Mouse (Mus musculus) neural tube, embryonic 11.5 days (tissue): ENCODE data around the gene Snx3. TPM values are rescaled to one million over a fixed set of nuclear protein-coding genes. Genes with fewer than 3 reads are reported as not detected.

Source experiments
- ATAC-seq: fragments of 200-750 bp; cut with Nextera tagmentation; 2 replicates; pipeline ENCODE4 v1.8.0; 2017; ENCODE audit warnings: moderate number of reproducible peaks, mild to moderate bottlenecking, moderate TSS enrichment, moderate library complexity; ENCODE audit not compliant: insufficient read depth, low FRiP score, low TSS enrichment
- DNase-seq: peaks from one replicate; pipeline ENCODE4 v3.0.0-alpha.2; 2015; ENCODE audit warnings: low spot score
- H3K27ac ChIP-seq: fragments of 300-500 bp; sonication (generic); 2 replicates; pipeline ENCODE4 v1.5.1; 2014; ENCODE audit warnings: low read depth, mild to moderate bottlenecking, low read length
- H3K27me3 ChIP-seq: fragments of 300-500 bp; sonication (generic); 2 replicates; pipeline ENCODE4 v1.6.1; 2014; ENCODE audit warnings: mild to moderate bottlenecking, low read length, mixed read lengths; ENCODE audit not compliant: control insufficient read depth, insufficient read depth
- H3K36me3 ChIP-seq: fragments of 300-500 bp; sonication (generic); 2 replicates; pipeline ENCODE4 v1.6.1; 2014; ENCODE audit warnings: mild to moderate bottlenecking, low read length, moderate library complexity, mixed read lengths; ENCODE audit not compliant: control insufficient read depth, insufficient read depth
- H3K4me1 ChIP-seq: fragments of 300-500 bp; sonication (generic); 2 replicates; pipeline ENCODE4 v1.6.1; 2014; ENCODE audit warnings: low read length, mixed read lengths; ENCODE audit not compliant: control insufficient read depth, insufficient read depth
- H3K4me2 ChIP-seq: fragments of 300-500 bp; sonication (generic); 2 replicates; pipeline ENCODE4 v1.6.1; 2014; ENCODE audit warnings: low read depth, mild to moderate bottlenecking, moderate library complexity
- H3K4me3 ChIP-seq: fragments of 300-500 bp; sonication (generic); 2 replicates; pipeline ENCODE4 v1.5.1; 2014; ENCODE audit warnings: low read depth, low read length
- H3K9ac ChIP-seq: fragments of 300-500 bp; sonication (generic); 2 replicates; pipeline ENCODE4 v1.6.1; 2014; ENCODE audit warnings: mild to moderate bottlenecking, low read length
- H3K9me3 ChIP-seq: fragments of 300-500 bp; sonication (generic); 2 replicates; pipeline ENCODE4 v1.6.1; 2016; ENCODE audit warnings: low read length; ENCODE audit not compliant: control insufficient read depth
- WGBS: fragments of 180-500 bp; shearing (Covaris S2); extraction: QIAGEN DNeasy Blood & Tissue Kit; methylation state at CpG from one replicate; pipeline ENCODE4 v1.1.7; 2014; 5-methylcytosine and 5-hydroxymethylcytosine counted together
- polyA plus RNA-seq: library from polyadenylated mRNA; unstranded; fragments of >200 nt; fragmentation: Nextera tagmentation; extraction: Ambion mirVana; gene quantifications from 2 replicates; pipeline ENCODE4 v1.2.1, GENCODE M21; 2014

Gene Snx3
- polyA plus RNA-seq, 1 experiment from 2014 or later = 226 TPM

DNA sequence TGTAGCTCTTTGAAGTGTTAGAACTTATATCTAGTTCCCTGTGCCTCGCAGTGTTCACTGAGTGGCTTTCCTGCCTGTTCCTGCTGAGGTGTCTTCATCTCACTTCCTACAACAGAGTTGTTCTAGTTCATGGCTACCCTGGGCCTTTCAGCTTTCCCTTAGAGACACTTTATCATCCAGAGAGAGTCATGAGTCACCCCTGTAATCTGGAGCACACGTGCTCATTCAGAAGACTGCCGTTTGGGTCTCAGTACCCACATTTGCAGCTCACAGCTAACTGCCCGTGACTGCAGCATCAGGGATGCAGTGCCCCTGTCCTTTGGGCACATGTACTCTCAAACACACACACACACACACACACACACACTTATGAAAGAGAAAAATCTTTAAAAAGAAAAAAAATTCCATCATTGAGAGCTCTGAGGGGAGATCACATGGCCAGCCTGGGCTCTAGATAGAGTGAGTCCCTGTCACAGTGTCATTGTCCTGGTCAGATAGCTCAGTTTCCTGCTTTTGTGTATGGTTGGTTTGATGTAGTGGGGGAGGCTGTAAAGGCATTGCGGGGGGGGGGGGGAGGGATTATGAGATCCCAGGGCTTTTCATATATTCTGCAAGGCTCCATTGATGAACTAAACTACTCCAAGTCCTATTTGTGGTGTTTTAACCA is 19.6 kb downstream of the Snx3 start:
- H3K9me3 ChIP-seq = no peaks in the 10 kb centered on the region
- no peak for ATAC-seq
- no peak overlapping the region for H3K4me3 ChIP-seq
- H3K4me1 ChIP-seq = no peaks in the 10 kb centered on the region
- DNase-seq = no peak
- no peak overlapping the region for H3K27ac ChIP-seq
- no peak overlapping the region for H3K4me2 ChIP-seq
- H3K27me3 ChIP-seq = no peaks in the 10 kb centered on the region
- WGBS = 69% methylated on average over 5 of the region's 5 CpGs
- no peaks in the 10 kb centered on the region for H3K36me3 ChIP-seq
- H3K9ac ChIP-seq = no peak overlapping the region

DNA sequence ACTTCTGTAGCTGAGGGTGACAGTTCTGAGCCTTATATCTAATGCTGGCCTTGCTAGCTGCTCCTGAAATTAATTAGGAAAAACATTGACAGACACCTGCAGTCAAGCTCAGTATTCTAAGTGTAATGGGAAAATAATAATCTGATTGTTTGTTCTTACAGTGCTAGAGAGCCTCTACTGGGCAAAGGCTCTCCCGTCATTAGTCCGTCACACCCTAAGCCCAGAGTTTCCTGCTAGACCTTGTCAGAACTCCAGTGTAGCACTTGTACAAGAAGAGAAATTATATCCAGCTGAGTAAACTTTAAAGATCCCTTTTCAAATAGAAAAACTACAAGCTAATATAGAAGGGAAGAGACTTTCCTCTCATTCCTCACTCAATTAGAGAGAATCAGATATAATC is 21.1 kb downstream of the Snx3 start:
- Histone ChIP-seq H3K9me3 (no peaks in the 10 kb centered on the region), H3K27ac (no peak overlapping the region), H3K9ac (no peak overlapping the region), H3K36me3 (no peaks in the 10 kb centered on the region), H3K4me3 (no peak overlapping the region), H3K4me2 (no peak overlapping the region), H3K27me3 (no peaks in the 10 kb centered on the region), H3K4me1 (no peaks in the 10 kb centered on the region)
- no peak for ATAC-seq
- no peak for DNase-seq
- 69% methylated on average over 2 of the region's 2 CpGs for WGBS

DNA sequence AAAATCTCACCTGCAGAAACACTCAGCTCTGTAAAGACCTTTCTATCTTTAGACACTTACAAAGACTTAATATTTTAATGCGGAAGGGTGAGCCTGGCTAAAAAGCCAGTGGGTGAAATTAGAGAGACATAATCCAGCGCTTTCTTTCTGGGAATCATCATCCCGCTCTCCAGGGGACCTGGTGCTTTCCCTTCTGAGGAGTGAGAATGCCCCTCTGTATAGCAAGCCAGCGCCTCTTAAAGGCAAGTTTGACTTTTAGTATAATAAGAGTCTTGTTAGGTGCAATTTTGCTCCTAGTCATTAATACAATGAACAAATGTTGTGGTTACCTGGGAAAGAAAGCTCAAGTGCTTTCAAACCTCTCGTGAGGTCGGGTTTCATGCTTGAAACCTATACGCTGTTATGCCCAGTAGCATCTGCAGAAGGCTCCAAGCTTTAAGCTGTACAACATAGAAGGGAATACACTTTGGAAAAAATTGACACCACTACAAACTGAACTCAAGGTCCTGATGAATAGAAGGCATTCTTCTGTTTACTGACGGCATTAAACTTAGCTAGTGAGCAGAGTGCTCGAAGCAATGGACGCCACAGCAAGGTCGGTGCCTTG is 21.8 kb downstream of the Snx3 start:
- no peak overlapping the region for H3K27ac ChIP-seq
- H3K4me3 ChIP-seq = no peak overlapping the region
- H3K27me3 ChIP-seq = no peaks in the 10 kb centered on the region
- H3K9me3 ChIP-seq = no peaks in the 10 kb centered on the region
- H3K4me1 ChIP-seq = no peaks in the 10 kb centered on the region
- H3K36me3 ChIP-seq = no peaks in the 10 kb centered on the region
- DNase-seq (no peak), ATAC-seq (no peak)
- WGBS = 80% methylated on average over 11 of the region's 11 CpGs
- H3K9ac ChIP-seq = no peak overlapping the region
- H3K4me2 ChIP-seq = no peak overlapping the region

DNA sequence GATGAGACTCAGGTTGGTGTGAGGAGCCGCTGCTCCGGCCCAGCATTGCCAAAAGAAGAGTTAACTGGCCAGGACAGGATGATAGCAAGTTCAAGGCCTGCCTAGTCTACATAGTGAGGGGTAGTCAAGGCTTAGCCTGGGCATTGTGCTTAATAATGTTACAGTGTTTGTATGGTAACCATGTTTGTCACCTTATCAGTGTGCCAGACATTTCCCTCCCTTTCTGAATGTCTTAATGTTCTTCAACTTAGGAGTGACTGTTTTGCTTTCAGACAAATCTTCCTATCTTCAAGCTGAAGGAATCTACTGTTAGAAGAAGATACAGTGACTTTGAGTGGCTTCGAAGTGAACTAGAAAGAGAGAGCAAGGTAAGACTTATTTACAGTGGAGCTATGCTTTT is 23.9 kb downstream of the Snx3 start:
- no peaks in the 10 kb centered on the region for H3K36me3 ChIP-seq
- no peak overlapping the region for H3K9ac ChIP-seq
- H3K4me1 ChIP-seq = no peaks in the 10 kb centered on the region
- no peak overlapping the region for H3K27ac ChIP-seq
- DNase-seq (no peak), ATAC-seq (no peak)
- H3K4me3 ChIP-seq = no peak overlapping the region
- H3K27me3 ChIP-seq = no peaks in the 10 kb centered on the region
- H3K4me2 ChIP-seq = no peak overlapping the region
- 98% methylated on average over 3 of the region's 3 CpGs for WGBS
- H3K9me3 ChIP-seq = no peaks in the 10 kb centered on the region

DNA sequence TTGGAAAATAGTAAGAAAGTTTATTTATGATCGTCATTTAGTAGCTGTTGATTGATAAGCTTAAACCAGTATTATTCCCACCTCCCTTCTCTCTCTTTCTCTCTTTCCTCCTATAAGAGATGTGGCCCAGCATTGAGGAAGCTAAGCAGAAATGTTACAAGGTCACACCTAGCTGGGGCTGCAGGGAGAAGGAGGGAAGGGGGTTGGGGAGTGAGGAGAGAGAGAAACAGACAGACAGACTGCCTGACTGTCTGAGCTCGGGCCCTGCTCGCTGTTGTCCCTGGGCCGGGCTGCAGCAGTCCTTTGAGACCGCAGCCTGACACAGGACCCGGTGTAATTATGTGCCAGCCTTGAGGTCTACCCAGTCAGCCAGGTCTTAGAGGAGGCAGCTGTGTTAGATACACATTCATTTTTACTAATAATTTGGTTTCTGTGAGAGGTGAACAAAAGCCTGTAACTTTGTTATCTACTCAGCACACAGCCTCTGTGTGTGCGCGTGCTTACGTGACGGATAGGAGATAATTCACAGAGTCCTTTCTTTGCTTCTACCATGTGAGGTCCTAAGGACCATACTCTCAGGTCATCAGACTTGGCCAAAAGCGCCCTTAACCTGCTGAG is 32.1 kb downstream of the Snx3 start:
- Histone ChIP-seq H3K9ac (no peak overlapping the region), H3K9me3 (no peaks in the 10 kb centered on the region), H3K4me1 (no peaks in the 10 kb centered on the region), H3K4me3 (no peak overlapping the region), H3K27me3 (no peaks in the 10 kb centered on the region), H3K36me3 (no peaks in the 10 kb centered on the region), H3K4me2 (no peak overlapping the region), H3K27ac (no peak overlapping the region)
- ATAC-seq (no peak), DNase-seq (no peak)
- 93% methylated on average over 11 of the region's 11 CpGs for WGBS

DNA sequence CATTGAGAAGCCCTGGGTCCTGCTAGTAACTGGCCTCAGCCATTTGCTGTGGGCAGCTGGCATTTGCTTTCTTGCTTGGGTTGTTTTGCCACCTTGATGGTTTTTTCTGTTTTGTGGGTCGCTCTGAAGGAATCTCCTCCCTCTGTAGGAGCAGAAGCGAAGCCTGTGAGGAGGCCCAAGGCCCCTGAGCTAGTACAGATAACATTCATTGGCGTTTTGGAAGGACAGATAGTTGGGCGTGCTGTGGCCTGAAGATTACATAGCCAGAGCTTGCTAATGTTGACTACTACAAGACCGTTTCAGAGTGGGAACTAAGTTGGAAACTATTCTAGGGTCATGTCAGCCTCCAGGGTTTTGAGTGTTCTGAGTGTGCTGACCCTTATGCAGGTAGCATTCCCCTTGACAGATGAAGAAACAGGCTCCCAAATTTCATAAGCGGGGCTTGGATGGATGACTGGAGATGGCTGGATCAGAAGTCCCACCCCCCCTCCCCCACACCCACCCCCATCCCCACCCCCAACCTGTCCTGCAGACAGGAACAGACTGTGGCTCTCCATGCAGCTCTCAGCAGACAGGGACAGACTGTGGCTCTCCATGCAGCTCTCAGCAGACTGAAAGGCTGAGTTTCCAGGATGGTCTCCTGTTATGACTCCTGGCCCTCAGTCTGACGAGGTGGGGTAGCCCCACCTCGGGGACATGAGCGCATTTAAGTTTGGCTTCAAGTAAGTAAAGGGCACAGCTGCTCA is 35.9 kb downstream of the Snx3 start:
- H3K9me3 ChIP-seq = no peaks in the 10 kb centered on the region
- H3K36me3 ChIP-seq = no peaks in the 10 kb centered on the region
- DNase-seq = no peak
- no peak overlapping the region for H3K9ac ChIP-seq
- H3K4me1 ChIP-seq = no peaks in the 10 kb centered on the region
- H3K27me3 ChIP-seq = no peaks in the 10 kb centered on the region
- H3K4me2 ChIP-seq = no peak overlapping the region
- WGBS = 90% methylated on average over 9 of the region's 9 CpGs
- no peak overlapping the region for H3K27ac ChIP-seq
- no peak overlapping the region for H3K4me3 ChIP-seq
- ATAC-seq = no peak

DNA sequence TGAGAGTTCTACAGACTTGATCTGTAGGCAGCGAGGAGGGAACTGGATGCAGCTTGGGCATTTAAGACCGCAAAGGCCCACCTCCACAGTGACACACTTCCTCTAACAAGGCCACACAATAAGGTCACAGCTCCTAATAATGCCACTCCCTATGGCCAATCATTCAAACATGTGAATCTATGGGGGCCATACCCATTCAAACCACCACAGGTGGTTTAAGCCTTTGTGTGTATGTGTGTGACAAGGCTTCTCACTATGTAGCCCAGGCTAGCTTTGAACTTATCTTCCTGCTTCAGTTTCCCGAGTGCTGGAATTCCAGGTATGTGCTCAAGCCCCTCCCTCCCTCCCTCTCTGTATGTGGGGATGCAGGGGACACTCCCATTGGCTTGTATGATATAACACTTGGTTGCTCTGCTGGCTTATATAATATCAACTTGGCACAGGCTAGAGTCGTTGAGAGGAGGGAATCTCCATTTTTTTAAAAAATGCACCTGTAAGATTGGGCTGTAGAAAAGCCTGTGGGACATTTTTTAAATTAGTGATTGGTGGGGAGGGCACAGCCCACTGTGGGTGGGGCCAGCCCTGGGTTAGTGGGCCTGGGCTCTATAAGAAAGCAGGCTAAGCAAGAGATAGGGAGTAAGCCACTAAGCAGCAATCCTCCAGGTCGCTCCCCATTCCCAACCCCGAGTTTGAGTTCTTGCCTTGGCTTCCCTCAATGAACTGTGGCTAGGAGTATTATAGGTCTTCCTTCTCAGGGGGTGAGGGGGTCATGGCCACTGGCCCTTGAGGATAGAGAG is 44.1 kb downstream of the Snx3 start:
- 75% methylated on average over 6 of the region's 6 CpGs for WGBS
- no peaks in the 10 kb centered on the region for H3K36me3 ChIP-seq
- ATAC-seq (no peak), DNase-seq (no peak)
- H3K4me2 ChIP-seq = no peak overlapping the region
- H3K4me1 ChIP-seq = no peaks in the 10 kb centered on the region
- H3K4me3 ChIP-seq = no peak overlapping the region
- no peaks in the 10 kb centered on the region for H3K27me3 ChIP-seq
- H3K27ac ChIP-seq = no peak overlapping the region
- H3K9me3 ChIP-seq = no peaks in the 10 kb centered on the region
- no peak overlapping the region for H3K9ac ChIP-seq

DNA sequence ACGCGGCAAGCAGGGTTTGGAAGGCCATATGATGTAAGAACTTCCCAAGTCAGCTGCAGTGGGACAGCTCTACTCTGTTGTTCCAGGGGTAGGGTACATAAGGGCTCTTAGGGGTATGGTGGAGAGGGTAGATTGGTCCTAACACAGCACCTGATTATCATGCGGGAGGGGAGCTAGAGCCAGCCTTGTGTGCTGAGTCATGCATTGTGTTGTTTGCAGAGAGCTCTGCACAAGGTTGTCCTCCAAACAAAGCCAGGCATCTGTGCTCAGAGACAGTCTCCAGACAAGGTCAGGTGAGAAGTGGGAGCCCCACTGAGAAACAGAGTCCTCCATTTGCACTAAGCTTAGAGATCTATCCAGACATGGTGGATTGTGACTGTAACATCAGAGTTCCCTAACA is 44.7 kb downstream of the Snx3 start:
- ATAC-seq = no peak

More for the DNA sequence above, 44.7 kb downstream of the Snx3 start:
- no peaks in the 10 kb centered on the region for H3K27me3 ChIP-seq
- DNase-seq = no peak
- no peak overlapping the region for H3K4me3 ChIP-seq
- no peaks in the 10 kb centered on the region for H3K9me3 ChIP-seq
- H3K27ac ChIP-seq = no peak overlapping the region
- H3K4me1 ChIP-seq = no peaks in the 10 kb centered on the region
- H3K4me2 ChIP-seq = no peak overlapping the region
- no peak overlapping the region for H3K9ac ChIP-seq
- no peaks in the 10 kb centered on the region for H3K36me3 ChIP-seq
- WGBS = 94% methylated on average over 3 of the region's 3 CpGs
